ENCODE assay signal across 31 mouse cellular contexts in the genomic region with DNA sequence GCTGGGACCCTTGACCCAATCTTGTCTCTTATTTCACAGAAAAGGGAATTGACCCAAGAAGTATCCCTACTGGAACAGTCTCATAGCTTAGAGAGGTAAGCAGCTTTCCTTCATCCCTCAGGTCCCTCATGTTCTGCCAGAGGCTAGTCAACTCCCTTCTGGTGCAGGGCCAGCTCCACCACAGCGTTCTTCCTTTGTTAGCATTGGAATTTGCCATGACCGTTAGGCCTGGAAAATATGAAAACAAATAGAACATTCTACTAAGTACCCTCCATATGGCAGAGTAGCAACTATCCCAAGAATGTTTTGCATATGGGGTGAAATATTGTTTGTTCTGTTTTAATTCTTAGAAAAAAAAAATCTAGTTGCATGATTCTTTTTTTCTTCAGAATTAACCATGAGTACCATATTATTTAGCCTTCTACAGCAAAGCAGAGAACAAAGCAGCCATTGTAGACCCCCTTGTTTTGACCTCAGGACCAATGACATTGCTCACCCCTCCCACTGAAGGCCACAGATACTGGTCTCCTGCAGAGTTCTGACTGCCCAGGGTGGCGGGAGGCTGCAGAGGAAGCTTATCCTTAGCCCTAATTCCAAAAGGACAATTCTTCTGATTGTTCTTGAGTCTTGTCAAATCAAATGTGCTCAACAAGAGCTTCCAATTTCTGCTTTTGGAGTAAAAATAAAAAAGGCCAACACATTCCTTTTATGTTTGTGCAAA.
A peak's percentile ranks its signal among the peaks of the same experiment; 100 is the strongest.
DNase-seq lines count a peak whose midpoint lies in the region; ATAC-seq and TF ChIP-seq lines count a peak whose summit lies in the region.
"Had no signal": no experiment of that assay in that cellular context is flagged by ENCODE, and none has a peak within 500 bp of the region (broad histone marks: within the 10 kb centered on the region; RNA-seq: fewer than 3 reads in every experiment).

No protein-coding gene starts in this region.

- H3K4me2 ChIP-seq in kidney, postnatal 0 days (ENCODE audit: low read length), result no peak overlapping the region
- H3K4me2 ChIP-seq: embryonic facial prominence, embryonic 12.5 days; heart, embryonic 12.5 days; hindbrain, embryonic 13.5 days; intestine, embryonic 15.5 days; limb, embryonic 12.5 days; liver, embryonic 12.5 days; midbrain, embryonic 13.5 days; neural tube, embryonic 13.5 days had no signal

- no peaks in the 10 kb centered on the region for H3K27me3 ChIP-seq in kidney, postnatal 0 days (ENCODE audit: insufficient read depth, low read length)
- H3K27me3 ChIP-seq: embryonic facial prominence, embryonic 12.5 days; heart, embryonic 12.5 days; hindbrain, embryonic 13.5 days; intestine, embryonic 15.5 days; limb, embryonic 12.5 days; liver, embryonic 12.5 days; midbrain, embryonic 13.5 days; neural tube, embryonic 13.5 days; Patski had no signal

- ATAC-seq in kidney, postnatal 0 days (replicated peaks; ENCODE audit: low FRiP score, low read depth), result no peak
- ATAC-seq: forebrain, embryonic 16.5 days; intestine, embryonic 15.5 days; liver, embryonic 12.5 days; midbrain, embryonic 13.5 days; Patski had no signal

- no peak overlapping the region for H3K27ac ChIP-seq in kidney, postnatal 0 days
- H3K27ac ChIP-seq in embryonic fibroblast, embryonic 13.5 days (ENCODE audit: insufficient read depth, low read length), result peak overlapping the region; percentile 85; the same call in 1 of the 2 replicates
- H3K27ac ChIP-seq: embryonic facial prominence, embryonic 12.5 days; hindbrain, embryonic 13.5 days; intestine, embryonic 15.5 days; layer of hippocampus, adult 2 months; limb, embryonic 12.5 days; liver, embryonic 12.5 days; midbrain, embryonic 13.5 days had no signal

- no peaks in the 10 kb centered on the region for H3K9me3 ChIP-seq in kidney, postnatal 0 days (replicated peaks; ENCODE audit: low read length)
- H3K9me3 ChIP-seq: embryonic facial prominence, embryonic 12.5 days; hindbrain, embryonic 13.5 days; intestine, embryonic 15.5 days; limb, embryonic 12.5 days; liver, embryonic 12.5 days; midbrain, embryonic 13.5 days had no signal

- WGBS in kidney, postnatal 0 days, result 68% methylated on average over 3 of the region's 3 CpGs

- H3K4me3 ChIP-seq in kidney, postnatal 0 days (replicated peaks; ENCODE audit: low read depth, low read length), result no peak overlapping the region
- no peak overlapping the region for H3K4me3 ChIP-seq in embryonic fibroblast, embryonic 13.5 days (ENCODE audit: insufficient read depth, low read length)
- H3K4me3 ChIP-seq: embryonic facial prominence, embryonic 12.5 days; heart, embryonic 12.5 days; hindbrain, embryonic 13.5 days; intestine, embryonic 15.5 days; layer of hippocampus, adult 2 months; limb, embryonic 12.5 days; liver, embryonic 12.5 days; midbrain, embryonic 13.5 days; neural tube, embryonic 13.5 days had no signal

- no peak for TF ChIP-seq POLR2A in embryonic fibroblast, embryonic 13.5 days (IDR thresholded peaks at IDR 0.05; ENCODE audit: low read depth, low read length)

- no peaks in the 10 kb centered on the region for H3K36me3 ChIP-seq in kidney, postnatal 0 days (ENCODE audit: insufficient read depth, low read length)
- H3K36me3 ChIP-seq: embryonic facial prominence, embryonic 12.5 days; heart, embryonic 12.5 days; hindbrain, embryonic 13.5 days; intestine, embryonic 15.5 days; limb, embryonic 12.5 days; liver, embryonic 12.5 days; midbrain, embryonic 13.5 days; neural tube, embryonic 13.5 days had no signal

- H3K9ac ChIP-seq in kidney, postnatal 0 days (ENCODE audit: low read depth, low read length), result no peak overlapping the region
- H3K9ac ChIP-seq: embryonic facial prominence, embryonic 12.5 days; heart, embryonic 12.5 days; hindbrain, embryonic 13.5 days; intestine, embryonic 15.5 days; limb, embryonic 12.5 days; liver, embryonic 12.5 days; midbrain, embryonic 13.5 days; neural tube, embryonic 13.5 days had no signal

- peak; percentile 13 for DNase-seq in embryo, embryonic 10 days (ENCODE audit: low spot score)
- no peak for DNase-seq in embryo, embryonic 10.5 days (ENCODE audit: low spot score)
- peak; percentile 28 for DNase-seq in kidney, postnatal 0 days (ENCODE audit: low spot score)
- no peak for DNase-seq in kidney, postnatal 10 days
- peak; percentile 98 for DNase-seq in Muller cell, postnatal 12 days (ENCODE audit: inconsistent ontology term)
- DNase-seq in heart, adult 9 months (ENCODE audit: low spot score in 2 of 2), result no peak
- DNase-seq: adrenal gland, adult 2 months; cerebellum, adult 8-10 months; cerebellum, postnatal 36 days; gastrocnemius, postnatal 14 days; heart, adult 11 months; heart, postnatal 10 days; kidney, adult 8-10 months; kidney, postnatal 25 days; lung, adult 2 months; lung, postnatal 14 days; right cerebral cortex, adult 18-20 months; thymus, adult 18-20 months; thymus, postnatal 36 days had no signal

- no peak for TF ChIP-seq CTCF in kidney, postnatal 0 days (IDR thresholded peaks at IDR 0.05; ENCODE audit: low read depth)
- no peak for TF ChIP-seq CTCF in embryonic fibroblast, embryonic 13.5 days (IDR thresholded peaks at IDR 0.05; ENCODE audit: borderline replicate concordance, insufficient read depth, low read length)

- H3K4me1 ChIP-seq in kidney, postnatal 0 days (replicated peaks; ENCODE audit: insufficient read depth, low read length), result no peaks in the 10 kb centered on the region
- H3K4me1 ChIP-seq in embryonic fibroblast, embryonic 13.5 days (ENCODE audit: control insufficient read depth, insufficient read depth, low read length), result no peaks in the 10 kb centered on the region
- H3K4me1 ChIP-seq: embryonic facial prominence, embryonic 12.5 days; heart, embryonic 12.5 days; hindbrain, embryonic 13.5 days; intestine, embryonic 15.5 days; limb, embryonic 12.5 days; liver, embryonic 12.5 days; neural tube, embryonic 13.5 days had no signal

Comparison
In these comparisons a context has a peak if more than half of its experiments do, and no peak if none do; other contexts are left out.
1. DNase-seq: peak in embryo, embryonic 10 days (single experiment), kidney, postnatal 0 days (single experiment) and Muller cell, postnatal 12 days (single experiment); none in embryo, embryonic 10.5 days (single experiment), kidney, postnatal 10 days (single experiment) and heart, adult 9 months (0 of 2).